ENCODE assay signal across 7 mouse cellular contexts in genomic region chr1:152766804-152767748, GRCm38 (mm10). TPM values are rescaled to one million over a fixed set of nuclear protein-coding genes. Genes with fewer than 3 reads are reported as not detected.
DNase-seq lines count a peak whose midpoint lies in the region; ATAC-seq and TF ChIP-seq lines count a peak whose summit lies in the region.

No protein-coding gene starts in this region.

- peak; percentile 63 for ATAC-seq in embryonic facial prominence, embryonic 15.5 days (ENCODE audit: insufficient number of reproducible peaks, low FRiP score, low TSS enrichment, low read depth)
- peak; percentile 65; the same call in 1 of the 2 replicates for ATAC-seq in hindbrain, postnatal 0 days
- ATAC-seq in lung, embryonic 15.5 days (ENCODE audit: borderline replicate concordance, extremely low read depth, low FRiP score, low TSS enrichment), result peak; percentile 49
- ATAC-seq in stomach, embryonic 15.5 days (ENCODE audit: insufficient read depth, low FRiP score, low read depth), result peak; percentile 56

- peak overlapping the region; percentile 66 for H3K4me3 ChIP-seq in lung, adult 2 months (replicated peaks; ENCODE audit: extremely low read depth, low read depth, low read length)
- H3K4me3 ChIP-seq in embryonic facial prominence, embryonic 15.5 days (replicated peaks), result peak overlapping the region; percentile 94
- peak overlapping the region; percentile 68 for H3K4me3 ChIP-seq in hindbrain, postnatal 0 days (ENCODE audit: low read length)
- H3K4me3 ChIP-seq in lung, embryonic 15.5 days, result peak overlapping the region; percentile 99
- peak overlapping the region; percentile 98 for H3K4me3 ChIP-seq in stomach, embryonic 15.5 days (replicated peaks)

- DNase-seq in lung, adult 2 months, result peak; percentile 44
- no peak for DNase-seq in lung, adult 18-20 months
- peak; percentile 48 for DNase-seq in NIH3T3 (ENCODE audit: low read depth)
- peak; percentile 52 for DNase-seq in hindbrain, postnatal 0 days (ENCODE audit: low spot score)

- no peak for TF ChIP-seq POLR2A in lung, adult 2 months (IDR thresholded peaks at IDR 0.05; ENCODE audit: borderline replicate concordance, extremely low read depth, low read depth, low read length)

- H3K9ac ChIP-seq in embryonic facial prominence, embryonic 15.5 days, result peak overlapping the region; percentile 95
- peak overlapping the region; percentile 82 for H3K9ac ChIP-seq in hindbrain, postnatal 0 days (replicated peaks; ENCODE audit: low read length)
- H3K9ac ChIP-seq in lung, embryonic 15.5 days, result peak overlapping the region; percentile 95
- H3K9ac ChIP-seq in stomach, embryonic 15.5 days, result peak overlapping the region; percentile 96

- peak overlapping the region; percentile 96 for H3K4me2 ChIP-seq in embryonic facial prominence, embryonic 15.5 days (replicated peaks)
- peak overlapping the region; percentile 75 for H3K4me2 ChIP-seq in hindbrain, postnatal 0 days (ENCODE audit: low read depth, low read length)
- peak overlapping the region; percentile 98 for H3K4me2 ChIP-seq in lung, embryonic 15.5 days
- H3K4me2 ChIP-seq in stomach, embryonic 15.5 days, result peak overlapping the region; percentile 97

- no peak for TF ChIP-seq CTCF in lung, adult 2 months (IDR thresholded peaks at IDR 0.05; ENCODE audit: insufficient read depth, low read length)
- TF ChIP-seq CTCF in hindbrain, postnatal 0 days (IDR thresholded peaks at IDR 0.05; ENCODE audit: low read depth), result no peak

- H3K4me1 ChIP-seq in lung, adult 2 months (ENCODE audit: control insufficient read depth, insufficient read depth, low read length), result no peaks in the 10 kb centered on the region; the same call in none of the 2 replicates
- peaks cover 15% of the 10 kb centered on the region for H3K4me1 ChIP-seq in embryonic facial prominence, embryonic 15.5 days
- no peaks in the 10 kb centered on the region for H3K4me1 ChIP-seq in hindbrain, postnatal 0 days (ENCODE audit: insufficient read depth, low read length)
- H3K4me1 ChIP-seq in lung, embryonic 15.5 days, result peaks cover 15% of the 10 kb centered on the region
- peaks cover 6% of the 10 kb centered on the region; the same call in 1 of the 2 replicates for H3K4me1 ChIP-seq in stomach, embryonic 15.5 days

- no peaks in the 10 kb centered on the region for H3K9me3 ChIP-seq in embryonic facial prominence, embryonic 15.5 days (replicated peaks)
- no peaks in the 10 kb centered on the region for H3K9me3 ChIP-seq in hindbrain, postnatal 0 days (ENCODE audit: low read length)
- no peaks in the 10 kb centered on the region for H3K9me3 ChIP-seq in lung, embryonic 15.5 days
- H3K9me3 ChIP-seq in stomach, embryonic 15.5 days, result no peaks in the 10 kb centered on the region

- H3K36me3 ChIP-seq in embryonic facial prominence, embryonic 15.5 days, result peaks cover 21% of the 10 kb centered on the region
- H3K36me3 ChIP-seq in hindbrain, postnatal 0 days (ENCODE audit: insufficient read depth, low read length), result peaks cover 8% of the 10 kb centered on the region; the same call in 1 of the 2 replicates
- H3K36me3 ChIP-seq in lung, embryonic 15.5 days, result peaks cover 24% of the 10 kb centered on the region
- H3K36me3 ChIP-seq in stomach, embryonic 15.5 days, result peaks cover 7% of the 10 kb centered on the region; the same call in 1 of the 2 replicates

- peaks cover 3% of the 10 kb centered on the region; the same call in 1 of the 2 replicates for H3K27me3 ChIP-seq in embryonic facial prominence, embryonic 15.5 days
- no peaks in the 10 kb centered on the region for H3K27me3 ChIP-seq in hindbrain, postnatal 0 days (ENCODE audit: insufficient read depth, low read length)
- peaks cover 5% of the 10 kb centered on the region; the same call in 1 of the 2 replicates for H3K27me3 ChIP-seq in lung, embryonic 15.5 days
- H3K27me3 ChIP-seq in stomach, embryonic 15.5 days (replicated peaks), result no peaks in the 10 kb centered on the region; the same call in 1 of the 2 replicates

- H3K27ac ChIP-seq in embryonic facial prominence, embryonic 15.5 days (replicated peaks), result peak overlapping the region; percentile 86
- peak overlapping the region; percentile 76 for H3K27ac ChIP-seq in hindbrain, postnatal 0 days
- peak overlapping the region; percentile 87 for H3K27ac ChIP-seq in lung, embryonic 15.5 days
- H3K27ac ChIP-seq in stomach, embryonic 15.5 days, result peak overlapping the region; percentile 90

- WGBS in lung, adult 2 months, result 1% methylated on average over 60 of the region's 60 CpGs
- 2% methylated on average over 58 of the region's 60 CpGs for WGBS in embryonic facial prominence, embryonic 15.5 days
- under 1% methylated on average over 58 of the region's 60 CpGs for WGBS in hindbrain, postnatal 0 days
- 1% methylated on average over 56 of the region's 60 CpGs for WGBS in lung, embryonic 15.5 days
- WGBS in stomach, embryonic 15.5 days, result 1% methylated on average over 58 of the region's 60 CpGs

RNA-seq across cellular contexts. Expression of gene Arpc5, which starts 0.7 kb away (rescaled TPM):
- 90.4 and 99.5 TPM in 2 replicates for polyA plus RNA-seq in lung, adult 2 months (2012; rRNA removed)
- polyA plus RNA-seq in embryonic facial prominence, embryonic 15.5 days (2015; fragmentation: Nextera tagmentation; extraction: Ambion mirVana), result 249 and 256 TPM in 2 replicates
- 108 and 118 TPM in 2 replicates for total RNA-seq in hindbrain, postnatal 0 days (2014; rRNA removed)
- polyA plus RNA-seq in hindbrain, postnatal 0 days (2015; fragmentation: Nextera tagmentation; extraction: Ambion mirVana), result 312 and 319 TPM in 2 replicates
- polyA plus RNA-seq in lung, embryonic 15.5 days (2015; fragmentation: Nextera tagmentation; extraction: Ambion mirVana), result 261 and 279 TPM in 2 replicates
- polyA plus RNA-seq in stomach, embryonic 15.5 days (2015; fragmentation: Nextera tagmentation; extraction: Ambion mirVana), result 326 and 330 TPM in 2 replicates

RNA-seq across cellular contexts. Expression of gene Rgl1, which starts 0.9 kb away (rescaled TPM):
- 26.5 and 35.7 TPM in 2 replicates for polyA plus RNA-seq in lung, adult 2 months (2012; rRNA removed)
- polyA plus RNA-seq in embryonic facial prominence, embryonic 15.5 days (2015; fragmentation: Nextera tagmentation; extraction: Ambion mirVana), result 36.3 and 38.0 TPM in 2 replicates
- 16.1 and 17.6 TPM in 2 replicates for total RNA-seq in hindbrain, postnatal 0 days (2014; rRNA removed)
- 16.0 and 17.0 TPM in 2 replicates for polyA plus RNA-seq in hindbrain, postnatal 0 days (2015; fragmentation: Nextera tagmentation; extraction: Ambion mirVana)
- polyA plus RNA-seq in lung, embryonic 15.5 days (2015; fragmentation: Nextera tagmentation; extraction: Ambion mirVana), result 42.7 and 47.1 TPM in 2 replicates
- polyA plus RNA-seq in stomach, embryonic 15.5 days (2015; fragmentation: Nextera tagmentation; extraction: Ambion mirVana), result 41.5 and 41.7 TPM in 2 replicates

RNA-seq across cellular contexts. Expression of gene Apobec4, which starts 16.7 kb away (rescaled TPM):
- polyA plus RNA-seq in lung, adult 2 months (2012; rRNA removed), result 0.16 and 0.46 TPM in 2 replicates
- 0.34 and 0.37 TPM in 2 replicates for polyA plus RNA-seq in embryonic facial prominence, embryonic 15.5 days (2015; fragmentation: Nextera tagmentation; extraction: Ambion mirVana)
- total RNA-seq in hindbrain, postnatal 0 days (2014; rRNA removed), result not detected in 2 replicates
- polyA plus RNA-seq in hindbrain, postnatal 0 days (2015; fragmentation: Nextera tagmentation; extraction: Ambion mirVana), result not detected in 2 replicates
- polyA plus RNA-seq in lung, embryonic 15.5 days (2015; fragmentation: Nextera tagmentation; extraction: Ambion mirVana), result 0.12 TPM in 1 of 2 replicates, not detected in the other
- polyA plus RNA-seq in stomach, embryonic 15.5 days (2015; fragmentation: Nextera tagmentation; extraction: Ambion mirVana), result 0.08 TPM in 1 of 2 replicates, not detected in the other

RNA-seq across cellular contexts. Expression of gene Ncf2, which starts 32.9 kb away (rescaled TPM):
- 10.8 and 14.4 TPM in 2 replicates for polyA plus RNA-seq in lung, adult 2 months (2012; rRNA removed)
- 6.5 and 6.7 TPM in 2 replicates for polyA plus RNA-seq in embryonic facial prominence, embryonic 15.5 days (2015; fragmentation: Nextera tagmentation; extraction: Ambion mirVana)
- 3.7 and 16.7 TPM in 2 replicates for total RNA-seq in hindbrain, postnatal 0 days (2014; rRNA removed)
- polyA plus RNA-seq in hindbrain, postnatal 0 days (2015; fragmentation: Nextera tagmentation; extraction: Ambion mirVana), result 1.8 and 3.5 TPM in 2 replicates
- 4.0 and 5.5 TPM in 2 replicates for polyA plus RNA-seq in lung, embryonic 15.5 days (2015; fragmentation: Nextera tagmentation; extraction: Ambion mirVana)
- 6.1 and 7.0 TPM in 2 replicates for polyA plus RNA-seq in stomach, embryonic 15.5 days (2015; fragmentation: Nextera tagmentation; extraction: Ambion mirVana)

Comparison
In these comparisons a context has a peak if more than half of its experiments do, and no peak if none do; other contexts are left out.
1. DNase-seq: peak in lung, adult 2 months (single experiment), NIH3T3 (single experiment) and hindbrain, postnatal 0 days (single experiment); none in lung, adult 18-20 months (0 of 2).
2. Peak in every context shown above with its lines, with median percentiles within 50 percentile points of each other: H3K4me3 ChIP-seq, ATAC-seq, H3K27ac ChIP-seq, H3K4me2 ChIP-seq and H3K9ac ChIP-seq.